Mouse (Mus musculus) liver, embryonic 18 days (tissue): ENCODE measurements around the gene CK137956. TPM values are rescaled to one million over a fixed set of nuclear protein-coding genes. Genes with fewer than 3 reads are reported as not detected.

ENCODE experiments used
- polyA plus RNA-seq: library from polyadenylated mRNA; depleted of rRNA; stranded (reverse); fragments of >200 nt; gene quantifications from 2 replicates; pipeline ENCODE4 v1.2.3, GENCODE M21; 2012; rRNA removed

CK137956 gene
- polyA plus RNA-seq, result not detected in 2 replicates

GRCm38 (mm10) chr4:127970901-127971868 is at the start of gene CK137956:
Gene CK137956 (minus strand): TSS chr4:127970951.

DNA sequence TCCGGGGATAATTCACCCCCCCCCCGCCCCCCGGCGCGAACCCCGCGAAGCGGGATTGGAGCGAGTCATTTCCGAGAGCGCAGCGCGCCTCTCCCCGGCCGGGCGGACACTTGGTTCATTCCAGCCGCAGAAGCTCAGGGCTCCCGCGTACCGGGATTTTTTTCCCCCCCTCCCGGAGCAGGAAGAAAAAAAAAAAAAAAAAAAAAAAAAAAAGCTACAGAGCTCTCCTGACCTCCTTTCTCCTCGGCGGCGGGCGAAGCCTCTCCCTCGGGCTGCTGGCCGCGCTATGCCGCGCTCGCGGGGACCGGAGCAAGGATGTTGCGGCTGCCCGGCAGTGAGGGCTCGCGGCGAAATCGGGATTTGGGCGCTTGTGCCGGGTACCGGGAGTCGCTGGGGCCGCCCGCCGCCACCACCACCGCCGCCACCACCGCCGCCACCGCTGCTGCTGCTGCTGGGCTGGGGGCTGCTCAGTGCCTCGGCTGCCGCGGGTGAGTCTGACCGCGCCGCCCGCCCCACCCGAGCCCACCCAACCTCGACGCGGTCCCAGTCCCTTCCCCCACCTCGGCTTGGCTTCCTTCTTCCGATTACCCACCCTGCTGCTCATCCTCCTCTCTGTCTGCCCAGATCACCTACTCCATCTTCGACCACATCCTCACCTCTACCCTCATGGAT is 17.2 kb upstream of the CK137956 start, which contains the start of gene Csmd2:
Gene Csmd2 (plus strand): TSS at position 74 of the 672 bp plus-strand sequence.

Other genes starting within 250 kb of the CK137956 start
- gene Csmd2, start 16.9 kb upstream of the CK137956 start, polyA plus RNA-seq, result 0.01 TPM in 1 of 2 replicates, not detected in the other